Mouse (Mus musculus) kidney, embryonic 14.5 days (tissue): Measurements from ENCODE around the gene Ppp1r14d. TPM values are rescaled to one million over a fixed set of nuclear protein-coding genes. Genes with fewer than 3 reads are reported as not detected.

Experiments used
- ATAC-seq: fragments of 200-750 bp; cut with Nextera tagmentation; 2 replicates; pipeline ENCODE4 v1.8.0; 2017; ENCODE audit warnings: moderate number of reproducible peaks, mild to moderate bottlenecking, moderate TSS enrichment, moderate library complexity; ENCODE audit not compliant: low FRiP score, low TSS enrichment
- H3K27ac ChIP-seq: fragments of 300-500 bp; sonication (generic); 2 replicates; pipeline ENCODE4 v1.5.1; 2014; ENCODE audit warnings: low read depth, mild to moderate bottlenecking, low read length, moderate library complexity, mixed read lengths
- H3K27me3 ChIP-seq: fragments of 300-500 bp; sonication (generic); 2 replicates; pipeline ENCODE4 v1.6.1; 2014; ENCODE audit warnings: mild to moderate bottlenecking, low read length; ENCODE audit not compliant: control insufficient read depth, insufficient read depth
- H3K36me3 ChIP-seq: fragments of 300-500 bp; sonication (generic); 2 replicates; pipeline ENCODE4 v1.6.1; 2014; ENCODE audit warnings: low read length, mixed read lengths; ENCODE audit not compliant: control insufficient read depth, insufficient read depth
- H3K4me1 ChIP-seq: fragments of 300-500 bp; sonication (generic); 2 replicates; pipeline ENCODE4 v1.6.1; 2014; ENCODE audit warnings: low read length, mixed read lengths; ENCODE audit not compliant: control insufficient read depth, insufficient read depth
- H3K4me2 ChIP-seq: fragments of 300-500 bp; sonication (generic); replicated peaks from 2 replicates; pipeline ENCODE4 v1.6.1; 2014; ENCODE audit warnings: low read depth, mild to moderate bottlenecking, low read length
- H3K4me3 ChIP-seq: fragments of 300-500 bp; sonication (generic); 2 replicates; pipeline ENCODE4 v1.5.1; 2014; ENCODE audit warnings: mild to moderate bottlenecking, low read length
- H3K9ac ChIP-seq: fragments of 300-500 bp; sonication (generic); 2 replicates; pipeline ENCODE4 v1.6.1; 2014; ENCODE audit warnings: low read depth, mild to moderate bottlenecking, low read length, moderate library complexity
- H3K9me3 ChIP-seq: fragments of 300-500 bp; sonication (generic); 2 replicates; pipeline ENCODE4 v1.6.1; 2016; ENCODE audit warnings: low read length; ENCODE audit not compliant: control insufficient read depth
- WGBS: fragments of 180-500 bp; shearing (Covaris S2); extraction: QIAGEN DNeasy Blood & Tissue Kit; methylation state at CpG from one replicate; pipeline ENCODE4 v1.1.7; 2014; 5-methylcytosine and 5-hydroxymethylcytosine counted together
- polyA plus RNA-seq: library from polyadenylated mRNA; unstranded; fragments of >200 nt; fragmentation: Nextera tagmentation; extraction: Ambion mirVana; gene quantifications from 2 replicates; pipeline ENCODE4 v1.2.1, GENCODE M21; 2014

Ppp1r14d gene
- polyA plus RNA-seq, 1 experiment from 2014 or later: 0.28 TPM

GRCm38 (mm10) chr2:119260518-119260917 is 30.8 kb upstream of the Ppp1r14d start:
- ATAC-seq: no peak
- no peak overlapping the region for H3K9ac ChIP-seq
- no peak overlapping the region for H3K27ac ChIP-seq
- H3K4me1 ChIP-seq: no peaks in the 10 kb centered on the region
- 81% methylated on average over 1 of the region's 1 CpGs for WGBS
- no peaks in the 10 kb centered on the region for H3K9me3 ChIP-seq
- no peak overlapping the region for H3K4me3 ChIP-seq
- H3K4me2 ChIP-seq: no peak overlapping the region
- no peaks in the 10 kb centered on the region for H3K36me3 ChIP-seq
- H3K27me3 ChIP-seq: peaks cover under 1% of the 10 kb centered on the region; the same call in 1 of the 2 replicates

GRCm38 (mm10) chr2:119254976-119255375 is 25.3 kb upstream of the Ppp1r14d start:
- Histone ChIP-seq H3K27me3 (peaks cover 16% of the 10 kb centered on the region; the same call in 1 of the 2 replicates), H3K4me3 (no peak overlapping the region), H3K36me3 (no peaks in the 10 kb centered on the region), H3K9ac (no peak overlapping the region), H3K9me3 (no peaks in the 10 kb centered on the region), H3K4me1 (no peaks in the 10 kb centered on the region), H3K4me2 (no peak overlapping the region), H3K27ac (no peak overlapping the region)
- no peak for ATAC-seq
- 26% methylated on average over 7 of the region's 7 CpGs for WGBS

- no peak overlapping the region for H3K4me3 ChIP-seq
- H3K36me3 ChIP-seq: no peaks in the 10 kb centered on the region
- H3K9ac ChIP-seq: no peak overlapping the region
- no peak overlapping the region for H3K27ac ChIP-seq
- ATAC-seq: peak; percentile 86
- H3K9me3 ChIP-seq: no peaks in the 10 kb centered on the region
- H3K4me1 ChIP-seq: no peaks in the 10 kb centered on the region; the same call in 1 of the 2 replicates
- WGBS: 15% methylated on average over 11 of the region's 11 CpGs
- peaks cover 16% of the 10 kb centered on the region; the same call in 1 of the 2 replicates for H3K27me3 ChIP-seq
- peak overlapping the region; percentile 25; the same call in 1 of the 2 replicates for H3K4me2 ChIP-seq
Observed at GRCm38 (mm10) chr2:119250826-119251478, 21.2 kb upstream of the Ppp1r14d start.

GRCm38 (mm10) chr2:119250377-119250776 is 20.7 kb upstream of the Ppp1r14d start:
- no peak overlapping the region for H3K4me3 ChIP-seq
- no peak for ATAC-seq
- WGBS: 65% methylated on average over 5 of the region's 5 CpGs
- H3K9ac ChIP-seq: no peak overlapping the region
- H3K27me3 ChIP-seq: peaks cover 14% of the 10 kb centered on the region; the same call in 1 of the 2 replicates
- no peak overlapping the region for H3K27ac ChIP-seq
- H3K4me2 ChIP-seq: no peak overlapping the region
- H3K4me1 ChIP-seq: no peaks in the 10 kb centered on the region; the same call in 1 of the 2 replicates
- H3K36me3 ChIP-seq: peaks cover 4% of the 10 kb centered on the region; the same call in 1 of the 2 replicates
- H3K9me3 ChIP-seq: no peaks in the 10 kb centered on the region

- H3K9ac ChIP-seq: no peak overlapping the region
- WGBS: 64% methylated on average over 4 of the region's 4 CpGs
- H3K27me3 ChIP-seq: peaks cover 7% of the 10 kb centered on the region; the same call in 1 of the 2 replicates
- H3K36me3 ChIP-seq: peaks cover 4% of the 10 kb centered on the region; the same call in 1 of the 2 replicates
- H3K4me3 ChIP-seq: no peak overlapping the region
- no peak overlapping the region for H3K27ac ChIP-seq
- H3K4me1 ChIP-seq: no peaks in the 10 kb centered on the region; the same call in 1 of the 2 replicates
- H3K9me3 ChIP-seq: no peaks in the 10 kb centered on the region
- H3K4me2 ChIP-seq: no peak overlapping the region
- ATAC-seq: no peak
Observed at GRCm38 (mm10) chr2:119249592-119250061, 19.9 kb upstream of the Ppp1r14d start.

GRCm38 (mm10) chr2:119247904-119248303 is 18.2 kb upstream of the Ppp1r14d start:
- Histone ChIP-seq H3K4me1 (no peaks in the 10 kb centered on the region; the same call in 1 of the 2 replicates), H3K27me3 (no peaks in the 10 kb centered on the region), H3K9ac (no peak overlapping the region), H3K4me3 (no peak overlapping the region), H3K36me3 (peaks cover 4% of the 10 kb centered on the region; the same call in 1 of the 2 replicates), H3K9me3 (no peaks in the 10 kb centered on the region), H3K4me2 (no peak overlapping the region), H3K27ac (no peak overlapping the region)
- ATAC-seq: no peak
- 83% methylated on average over 9 of the region's 9 CpGs for WGBS

GRCm38 (mm10) chr2:119245246-119245645 is 15.5 kb upstream of the Ppp1r14d start:
- no peaks in the 10 kb centered on the region; the same call in 1 of the 2 replicates for H3K4me1 ChIP-seq
- peaks cover 4% of the 10 kb centered on the region; the same call in 1 of the 2 replicates for H3K36me3 ChIP-seq
- no peak for ATAC-seq
- H3K9ac ChIP-seq: no peak overlapping the region
- no peaks in the 10 kb centered on the region for H3K27me3 ChIP-seq
- H3K4me3 ChIP-seq: no peak overlapping the region
- no peaks in the 10 kb centered on the region for H3K9me3 ChIP-seq
- H3K27ac ChIP-seq: no peak overlapping the region
- no peak overlapping the region for H3K4me2 ChIP-seq
- WGBS: 75% methylated on average over 7 of the region's 7 CpGs

- Histone ChIP-seq H3K4me2 (no peak overlapping the region), H3K4me3 (no peak overlapping the region), H3K9me3 (no peaks in the 10 kb centered on the region), H3K27ac (no peak overlapping the region), H3K9ac (no peak overlapping the region), H3K36me3 (peaks cover 4% of the 10 kb centered on the region; the same call in 1 of the 2 replicates), H3K4me1 (0 out of 2 replicates have a peak, but pooled peaks cover 3% of the 10 kb centered on the region), H3K27me3 (peaks cover 22% of the 10 kb centered on the region)
- no peak for ATAC-seq
- WGBS: 67% methylated on average over 9 of the region's 9 CpGs
Observed at GRCm38 (mm10) chr2:119242548-119242947, 12.8 kb upstream of the Ppp1r14d start.

- Histone ChIP-seq H3K4me1 (0 out of 2 replicates have a peak, but pooled peaks cover 8% of the 10 kb centered on the region), H3K9ac (no peak overlapping the region), H3K27me3 (peaks cover 40% of the 10 kb centered on the region), H3K36me3 (peaks cover 4% of the 10 kb centered on the region; the same call in 1 of the 2 replicates), H3K27ac (no peak overlapping the region), H3K4me2 (no peak overlapping the region), H3K4me3 (no peak overlapping the region), H3K9me3 (no peaks in the 10 kb centered on the region)
- no peak for ATAC-seq
- WGBS: 92% methylated on average over 4 of the region's 4 CpGs
Observed at GRCm38 (mm10) chr2:119240819-119241186, 11.1 kb upstream of the Ppp1r14d start.
